Mouse (Mus musculus): ENCODE results near the gene Psrc1.

The Psrc1 gene

DNA sequence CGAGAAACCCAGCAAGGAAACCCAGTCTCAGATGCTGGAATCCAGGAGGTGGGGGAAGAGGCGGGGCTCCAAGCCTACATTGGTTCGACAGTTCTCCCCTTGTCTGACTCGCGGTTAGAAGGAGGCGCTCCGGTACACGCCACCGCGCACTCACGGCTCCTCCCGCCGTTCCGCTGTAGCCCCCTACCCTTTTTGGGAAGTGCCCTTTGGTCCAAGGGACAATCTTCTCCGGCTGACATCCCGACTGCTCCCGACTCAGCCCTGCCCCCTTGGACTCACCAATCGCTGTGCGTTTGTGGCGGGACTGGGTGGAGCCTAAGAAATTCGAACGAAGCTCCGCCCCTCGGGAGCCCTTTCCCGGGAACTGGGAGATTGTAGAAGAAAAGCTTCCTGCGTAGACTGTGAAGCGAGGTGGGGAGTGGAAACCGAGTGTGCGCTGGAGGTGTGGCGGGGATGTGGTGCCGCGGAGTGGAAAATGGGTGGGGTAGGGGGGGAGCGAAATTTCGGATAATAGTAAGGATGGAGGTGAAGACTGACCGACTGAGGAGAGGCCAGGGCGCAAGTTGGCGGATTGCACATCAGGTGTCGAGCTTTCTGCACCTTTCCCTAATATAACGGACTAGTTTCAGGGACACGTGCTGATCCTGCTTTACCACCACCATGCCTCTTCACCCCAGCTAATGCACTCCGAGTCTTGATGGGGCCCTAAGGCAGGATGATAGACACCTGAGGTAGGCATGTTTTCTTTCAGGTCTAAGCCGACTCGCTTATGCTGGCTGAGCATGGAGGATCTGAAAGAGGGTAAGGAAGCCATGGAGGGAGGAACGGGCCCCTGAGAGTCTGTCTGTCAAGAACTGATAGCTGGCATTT lies at the start of gene Psrc1:
Gene Psrc1, plus strand, starts transcription at position 355 of the 870 bp plus-strand sequence.
- DNase-seq: peak; percentile 78 to 89

DNA sequence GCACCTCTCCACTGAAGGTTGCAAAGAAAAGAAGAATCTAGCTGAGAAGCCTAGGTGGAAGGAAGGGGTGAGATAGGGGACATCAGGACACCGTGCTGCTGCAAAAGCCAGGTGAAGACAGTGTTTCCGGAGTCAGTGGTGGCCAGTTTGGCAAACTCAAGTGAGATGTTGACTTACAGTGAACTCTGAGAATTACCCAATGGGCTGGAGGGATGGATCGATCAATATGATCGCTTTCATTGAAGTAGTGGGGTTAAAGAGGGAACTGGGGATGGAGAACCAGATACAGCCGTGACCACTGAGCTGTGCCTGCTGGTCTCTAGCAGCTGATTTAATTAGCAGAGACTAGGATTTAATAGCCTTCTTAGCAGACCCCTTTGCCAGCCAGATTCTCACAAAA lies 46.8 kb upstream of the Psrc1 start:
- no peak for DNase-seq

DNA sequence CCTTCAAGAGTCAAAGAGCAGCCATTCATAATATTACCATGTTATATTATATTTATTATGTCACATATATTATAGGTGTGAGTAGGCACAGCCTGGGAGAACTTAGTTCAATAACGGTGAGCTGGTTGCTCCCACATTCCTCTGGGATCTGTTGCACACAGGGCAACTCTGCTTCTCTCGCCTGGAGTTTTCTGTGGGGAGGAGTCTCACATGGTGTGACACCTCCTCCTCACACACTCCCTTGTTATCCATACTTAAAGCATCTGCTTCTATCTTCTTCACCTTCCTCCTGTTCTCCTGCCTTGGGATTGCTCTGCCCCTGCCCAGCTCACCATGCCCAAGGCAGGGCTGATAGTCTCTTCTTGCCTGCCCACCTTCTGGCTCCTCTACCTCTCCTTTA lies 42.6 kb upstream of the Psrc1 start:
- no peak for DNase-seq

DNA sequence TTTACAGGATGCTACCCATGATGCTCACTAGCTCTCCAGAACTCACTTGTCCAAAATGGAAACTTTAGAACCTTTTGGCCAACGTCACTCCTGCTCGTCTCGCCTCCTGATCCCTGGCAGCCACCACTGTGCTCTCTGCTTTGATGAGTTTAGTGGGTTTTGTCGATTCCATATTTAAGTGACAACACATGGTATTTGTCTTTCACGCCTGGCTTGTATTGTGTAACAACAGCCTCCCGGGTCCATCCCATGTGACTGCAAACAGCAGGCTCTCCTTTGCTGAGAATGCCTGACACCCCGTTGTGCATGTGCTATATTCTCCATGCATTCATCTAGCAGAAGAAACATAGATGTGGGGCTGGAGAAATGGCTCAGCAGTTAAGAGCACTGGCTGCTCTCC lies 41.5 kb upstream of the Psrc1 start:
- DNase-seq: no peak

DNA sequence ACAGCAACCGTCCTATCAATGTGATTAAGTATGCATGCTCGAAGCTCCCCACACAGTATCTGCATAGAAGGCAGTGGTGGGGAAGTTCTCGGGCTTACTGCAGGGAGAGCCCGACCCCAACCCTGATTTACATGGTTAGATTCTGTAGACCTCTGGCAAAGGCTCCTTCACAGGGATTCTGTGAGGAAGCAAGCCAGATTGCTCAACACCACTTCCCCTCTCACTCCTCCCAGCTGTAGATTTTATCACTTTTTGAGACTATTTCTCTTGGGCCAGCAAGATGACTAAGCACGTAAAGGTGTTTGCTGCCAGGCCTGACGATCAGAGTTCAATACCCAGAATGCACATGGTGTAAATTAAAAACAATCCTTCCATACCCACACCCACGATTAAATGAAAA lies 37.8 kb upstream of the Psrc1 start:
- DNase-seq: no peak

DNA sequence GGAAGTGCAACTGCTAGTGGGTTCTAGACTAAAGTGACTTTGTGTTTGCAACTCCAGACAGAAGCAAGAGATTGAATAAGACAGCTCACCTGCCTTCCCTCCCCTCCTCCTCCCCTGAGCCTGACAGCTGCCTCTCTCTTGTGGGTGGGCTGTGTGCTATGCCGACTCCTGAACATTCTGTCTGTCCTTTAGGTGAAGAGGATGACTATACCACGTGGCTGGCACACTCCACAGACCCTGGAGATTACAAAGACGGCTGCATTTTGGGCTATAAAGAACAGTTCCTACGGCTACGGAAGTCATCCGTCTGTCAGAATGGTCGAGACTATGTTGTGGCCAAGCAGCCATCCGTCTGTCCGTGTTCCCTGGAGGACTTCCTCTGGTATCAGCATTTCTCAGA lies 35.3 kb upstream of the Psrc1 start:
- DNase-seq: no peak

DNA sequence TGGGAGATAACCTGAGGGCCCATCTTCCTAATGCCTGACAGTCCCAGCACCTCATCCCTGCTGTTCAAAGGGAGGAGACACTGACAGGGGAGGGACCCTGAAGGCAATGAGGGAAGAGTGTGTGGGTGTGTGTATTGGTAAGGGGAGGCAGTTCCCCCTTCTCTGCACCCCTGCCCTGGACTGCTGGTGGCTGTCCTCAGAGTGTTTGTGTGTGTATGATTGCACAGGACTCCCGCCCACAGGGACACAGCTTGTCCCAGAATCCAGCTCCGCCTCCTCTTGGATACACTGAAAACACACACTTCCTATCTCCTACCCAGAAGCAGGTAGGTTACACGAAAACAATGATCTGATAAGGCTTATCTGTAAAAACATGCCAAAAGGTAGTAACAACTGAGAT lies 28.4 kb upstream of the Psrc1 start:
- DNase-seq: no peak

DNA sequence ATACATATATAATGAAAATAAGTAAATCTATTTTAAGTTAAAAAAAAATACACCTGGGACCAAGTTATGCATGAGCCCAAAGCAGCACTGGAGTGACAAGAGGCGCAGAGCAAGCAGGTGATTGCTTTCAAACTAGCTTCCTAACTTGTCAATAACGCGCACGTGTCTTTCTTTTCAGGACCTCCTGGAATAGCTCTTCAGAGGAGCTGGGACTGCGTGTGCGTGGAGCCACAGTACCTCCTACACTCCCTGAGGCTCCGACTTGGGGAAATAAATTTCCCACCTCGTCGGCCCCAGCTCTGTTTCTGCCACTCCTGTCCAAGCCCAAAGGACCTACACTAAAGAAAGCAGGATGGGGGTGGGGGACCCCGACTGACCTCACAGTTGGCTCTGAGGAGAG lies 26.6 kb upstream of the Psrc1 start:
- DNase-seq: no peak

DNA sequence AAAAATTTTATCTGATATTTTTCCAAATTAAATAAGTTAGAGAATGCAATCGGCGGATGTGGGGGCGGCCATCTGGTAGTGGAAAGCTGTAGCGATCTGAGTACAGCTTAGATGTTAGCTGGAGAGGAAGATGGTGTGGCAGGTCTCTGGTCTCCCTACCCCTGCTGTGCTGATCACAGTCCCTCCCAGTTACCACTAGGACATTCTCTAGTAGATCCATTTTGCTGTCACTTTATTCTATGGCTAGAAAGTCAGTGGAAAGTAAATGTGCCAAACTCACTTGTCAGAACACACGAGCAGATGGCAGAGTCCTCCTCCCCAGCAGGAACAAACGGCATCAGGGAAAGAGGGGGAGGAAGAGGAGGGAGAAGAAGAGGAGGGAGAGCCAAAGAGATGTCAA lies 25.2 kb upstream of the Psrc1 start:
- peak; percentile 17 to 34 for DNase-seq

DNA sequence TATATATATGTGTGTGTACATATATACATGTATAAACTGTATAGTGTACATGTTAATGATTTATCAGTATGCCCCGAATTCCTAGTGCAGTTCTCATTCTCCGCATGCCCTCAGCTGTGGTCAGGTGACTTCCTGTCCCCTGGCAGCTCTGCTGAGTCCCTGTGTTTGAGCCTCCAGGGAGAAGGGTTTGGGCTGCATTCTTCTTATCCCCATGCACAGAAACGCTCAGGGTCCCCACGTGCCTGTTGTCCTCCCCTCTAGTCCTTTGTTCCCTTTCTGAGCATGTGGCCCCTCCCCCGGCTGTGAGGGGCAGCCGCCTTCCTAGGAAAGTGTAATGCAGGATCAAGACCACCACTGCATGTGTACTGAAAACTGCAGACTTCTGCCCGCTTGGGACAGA lies 22.7 kb upstream of the Psrc1 start:
- DNase-seq: no peak

DNA sequence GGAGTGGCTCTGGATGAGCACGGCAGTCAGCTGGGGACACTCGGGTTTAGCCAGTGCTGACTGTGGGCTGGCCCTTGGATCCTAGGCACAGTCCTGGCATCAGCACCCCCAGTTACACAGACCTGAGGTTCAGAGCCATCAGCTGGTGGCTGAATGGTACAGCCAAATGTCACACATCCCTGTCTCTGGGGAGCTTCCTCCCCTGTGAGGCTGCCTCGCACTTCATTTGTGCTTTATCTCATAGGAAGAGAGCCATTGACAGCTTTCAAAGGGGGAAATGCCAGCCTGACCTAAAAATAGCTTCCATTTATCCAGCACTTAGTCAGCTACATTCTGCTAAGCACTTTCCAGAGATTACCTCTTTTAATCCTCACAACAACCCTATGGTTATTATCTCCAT lies 20.0 kb upstream of the Psrc1 start:
- DNase-seq: no peak

DNA sequence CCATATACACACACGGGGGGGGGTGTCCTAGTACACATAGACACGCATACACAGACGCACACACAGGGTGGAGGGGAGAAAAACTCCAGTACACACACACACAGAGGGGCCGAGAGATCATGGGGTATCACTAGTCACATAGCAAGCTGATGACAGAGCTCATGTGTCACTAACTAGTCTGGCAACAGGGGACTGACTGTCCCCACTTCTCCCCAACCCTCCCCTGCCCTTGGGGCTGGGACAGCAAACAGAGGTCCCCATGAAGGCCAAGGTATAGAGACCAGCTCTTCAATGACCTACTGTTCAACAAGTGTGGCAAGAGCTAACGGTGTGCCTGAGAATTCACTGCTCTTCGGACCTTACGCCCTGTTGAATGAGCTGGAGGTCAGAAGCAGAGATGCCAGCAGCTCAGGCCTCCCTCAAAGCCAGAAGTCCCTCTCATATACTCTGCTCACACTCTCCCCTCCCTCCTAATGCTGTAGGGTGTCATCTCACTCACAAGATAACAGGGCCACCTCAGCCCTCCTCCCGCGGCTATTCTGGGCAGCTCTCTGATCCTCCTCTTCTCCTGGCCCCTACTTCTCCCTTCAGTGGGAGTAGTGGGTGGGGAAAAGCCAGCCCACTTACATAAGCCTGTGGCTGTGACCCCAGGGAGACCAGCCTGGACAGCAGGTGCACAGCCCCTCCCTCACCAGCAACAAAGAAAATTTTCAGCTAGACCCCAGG lies 19.2 kb upstream of the Psrc1 start, which contains the start of gene Mybphl:
Gene Mybphl, plus strand, starts transcription at position 642 of the 726 bp plus-strand sequence.
- no peak for DNase-seq

DNA sequence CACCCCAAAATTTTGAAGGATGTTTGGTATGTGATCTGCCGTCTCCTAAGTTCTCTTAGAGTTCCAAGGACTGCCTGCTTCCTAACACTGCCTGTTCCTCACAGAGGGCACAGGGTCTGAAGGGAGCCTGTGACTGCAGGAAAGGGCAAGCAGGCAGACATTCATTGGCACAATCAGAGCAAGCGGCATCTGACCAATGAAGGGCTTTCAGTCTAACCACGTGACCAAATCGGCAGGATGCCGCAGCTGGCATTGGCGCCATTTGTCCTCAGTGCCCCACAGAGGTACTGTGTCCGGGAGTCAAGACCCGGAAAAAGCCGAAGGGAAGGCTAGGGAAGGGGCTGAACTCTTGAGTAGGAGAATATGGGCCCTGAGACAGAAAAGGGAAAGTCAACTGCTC lies 16.5 kb upstream of the Psrc1 start:
- peak in 1 of 2 experiments; percentile 26 for DNase-seq

DNA sequence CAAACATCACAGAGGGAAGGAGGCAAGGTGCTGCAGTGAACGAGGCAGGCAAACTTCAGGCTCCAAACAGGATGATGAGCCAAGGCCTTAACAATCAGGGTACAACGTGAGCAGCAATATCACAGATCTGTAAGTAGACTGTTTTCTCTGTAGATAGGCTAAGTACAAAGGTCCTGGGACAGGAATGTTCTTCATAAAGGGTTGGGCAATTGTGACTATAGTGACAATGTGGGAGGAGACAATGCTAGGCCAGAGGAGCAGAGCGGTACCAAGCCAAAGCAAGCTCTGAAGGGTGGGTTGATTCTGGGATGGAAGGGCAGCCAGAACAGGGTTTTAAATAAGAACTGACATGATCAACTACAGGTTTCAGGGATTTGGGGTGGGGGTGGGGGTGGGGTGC lies 15.8 kb upstream of the Psrc1 start:
- no peak for DNase-seq

DNA sequence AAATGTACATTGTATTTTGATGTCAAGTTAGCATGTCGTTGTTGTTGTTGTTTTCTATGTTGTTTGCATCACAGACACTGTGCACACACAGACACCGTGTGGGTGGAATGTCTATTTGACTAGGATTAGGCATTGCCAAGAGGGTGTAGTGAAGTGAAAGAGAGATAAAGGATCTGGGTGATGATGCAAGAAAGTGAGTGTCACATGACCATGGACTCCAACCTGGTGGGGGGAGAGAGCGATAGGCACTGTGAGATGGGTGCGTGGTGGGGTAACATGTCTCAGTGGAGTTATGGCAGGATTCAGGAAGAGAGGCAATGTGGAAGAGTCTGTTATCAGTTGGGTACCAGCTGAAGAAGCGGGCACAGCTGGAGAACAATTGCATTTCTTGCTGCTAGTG lies 14.9 kb upstream of the Psrc1 start:
- DNase-seq: no peak

DNA sequence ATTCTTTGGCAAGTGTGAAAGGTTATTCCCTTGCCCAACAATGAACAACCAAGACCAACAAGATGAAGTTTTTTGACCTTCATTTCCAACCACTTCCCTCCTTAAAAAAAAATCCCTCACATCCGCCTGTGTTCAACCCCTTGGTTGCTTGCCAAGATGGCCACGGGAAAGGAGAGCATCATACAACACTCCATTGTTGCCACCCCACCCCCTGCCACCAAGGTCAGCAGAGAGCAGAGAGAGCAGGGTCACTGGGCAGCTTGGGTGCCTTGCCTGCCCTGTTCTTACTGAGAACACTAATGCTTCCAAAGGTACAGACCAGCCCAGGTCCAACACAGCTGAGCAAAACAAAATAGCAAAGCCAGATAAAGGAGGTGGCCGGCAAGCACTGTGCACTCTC lies 11.4 kb upstream of the Psrc1 start:
- DNase-seq: no peak

DNA sequence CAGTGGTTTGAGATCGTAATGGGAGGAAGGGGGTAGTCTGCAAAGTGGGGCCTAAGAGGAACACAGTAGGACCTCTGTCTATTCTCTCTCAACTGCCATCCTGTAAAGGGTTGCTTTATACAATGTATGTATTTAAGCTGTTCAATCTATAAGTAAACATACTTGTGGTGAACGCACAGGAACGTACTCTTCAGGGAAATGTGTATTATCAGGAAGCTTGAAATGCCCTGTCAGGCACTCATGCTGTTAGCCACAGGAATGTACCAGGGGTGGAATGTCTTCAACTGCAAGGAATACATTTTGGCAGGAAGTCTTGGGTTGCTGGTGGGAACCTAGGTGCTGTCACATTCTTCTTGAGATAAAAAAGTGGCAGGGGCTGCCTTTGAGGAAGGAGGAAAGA lies 10.9 kb upstream of the Psrc1 start:
- no peak for DNase-seq

DNA sequence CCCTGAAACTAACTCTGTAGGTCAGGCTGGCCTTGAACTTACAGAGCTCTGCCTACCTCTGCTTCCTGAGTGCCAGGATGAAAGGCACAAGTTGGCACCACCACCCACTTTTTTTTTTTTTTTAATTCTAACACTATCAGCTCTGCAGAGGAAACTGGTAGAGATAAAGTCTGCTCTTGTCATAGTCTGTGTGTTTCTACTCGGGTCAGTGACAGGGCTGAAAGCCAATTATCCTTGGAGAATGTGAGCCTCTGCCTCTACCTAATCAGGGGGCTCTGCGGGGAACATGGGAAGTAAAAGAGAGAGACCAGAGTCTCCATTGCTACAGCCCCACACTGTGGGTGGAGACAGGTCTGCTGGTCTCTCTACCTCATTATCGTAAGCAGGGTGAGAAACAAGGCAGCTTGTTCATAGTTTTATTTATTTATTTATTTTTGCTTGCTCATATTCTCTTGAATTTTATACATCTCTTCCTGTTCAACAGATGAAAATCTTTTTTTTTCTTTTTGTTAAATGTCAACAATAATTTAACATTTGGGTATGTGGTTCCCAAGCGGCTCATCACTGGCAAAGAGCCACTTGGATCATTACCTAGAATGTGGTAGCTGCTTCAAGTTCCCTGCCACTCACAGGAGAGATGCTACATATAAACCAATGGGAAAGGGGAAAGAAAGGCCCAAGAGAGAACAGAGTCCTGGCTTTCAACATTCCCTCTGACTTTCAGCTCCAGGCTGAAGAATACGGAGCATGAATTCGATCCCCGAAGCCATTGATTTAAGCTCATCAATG lies 4.6 kb upstream of the Psrc1 start:
- no peak for DNase-seq

DNA sequence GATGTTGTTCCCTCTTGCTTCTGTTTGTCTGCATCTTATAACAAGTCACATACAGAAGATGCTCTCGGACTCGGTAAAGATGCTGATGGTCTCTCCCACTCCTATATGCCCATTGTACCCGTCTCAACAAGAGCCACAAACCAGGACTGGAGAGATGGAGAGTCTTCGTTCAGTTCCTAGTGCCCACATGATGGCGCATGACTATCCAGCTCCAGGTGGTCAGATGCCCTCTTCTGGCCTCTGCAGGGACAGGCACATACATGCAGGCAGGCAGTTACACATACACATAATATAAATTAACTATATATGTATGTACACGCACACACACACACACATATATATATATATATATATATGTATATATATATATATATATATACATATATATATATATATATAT lies 2.9 kb upstream of the Psrc1 start:
- no peak for DNase-seq

DNA sequence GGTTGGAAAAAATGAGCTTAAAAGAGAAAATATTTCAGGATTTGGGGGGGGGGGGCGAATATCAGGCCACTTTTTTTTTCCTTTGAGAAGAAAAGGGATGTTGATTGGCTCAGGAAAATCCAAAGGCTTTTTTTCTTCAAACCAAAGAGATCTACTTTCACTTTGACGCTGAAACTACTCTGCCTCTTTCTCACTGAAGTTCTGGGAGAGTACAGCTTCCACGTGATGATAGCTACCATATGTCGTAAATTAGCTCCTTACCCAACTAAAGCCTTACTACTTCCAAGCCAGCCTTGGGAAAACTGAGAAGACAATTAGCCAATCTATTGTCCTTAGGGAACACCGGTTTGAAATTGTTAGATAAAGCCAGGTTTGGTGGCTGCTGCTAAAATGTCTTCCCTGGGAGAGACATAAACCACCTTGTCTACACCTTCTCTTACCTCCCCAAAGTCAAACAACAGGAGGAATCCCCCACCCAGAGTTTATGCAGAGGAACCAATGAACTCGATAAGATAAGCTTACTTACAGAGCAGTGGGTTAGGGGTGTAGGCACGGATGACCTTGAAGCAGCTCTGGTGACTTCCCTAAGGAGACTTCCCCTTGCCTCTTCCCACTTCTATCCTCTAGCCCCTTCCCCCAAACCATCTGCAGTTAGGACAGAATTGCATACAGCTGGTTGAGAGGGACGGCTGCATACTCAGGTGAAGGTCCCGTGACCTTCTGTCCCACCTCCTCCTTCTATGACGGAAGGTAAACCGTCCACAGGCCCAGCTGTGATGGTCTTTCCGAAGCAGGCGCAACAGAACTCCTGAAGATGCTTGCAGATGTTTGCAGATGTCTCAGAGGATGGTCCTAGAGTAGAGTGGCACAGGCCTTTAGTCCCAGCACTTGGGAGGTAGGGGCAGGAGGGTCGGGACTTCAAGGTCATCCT lies 1.4 kb upstream of the Psrc1 start:
- no peak for DNase-seq

DNA sequence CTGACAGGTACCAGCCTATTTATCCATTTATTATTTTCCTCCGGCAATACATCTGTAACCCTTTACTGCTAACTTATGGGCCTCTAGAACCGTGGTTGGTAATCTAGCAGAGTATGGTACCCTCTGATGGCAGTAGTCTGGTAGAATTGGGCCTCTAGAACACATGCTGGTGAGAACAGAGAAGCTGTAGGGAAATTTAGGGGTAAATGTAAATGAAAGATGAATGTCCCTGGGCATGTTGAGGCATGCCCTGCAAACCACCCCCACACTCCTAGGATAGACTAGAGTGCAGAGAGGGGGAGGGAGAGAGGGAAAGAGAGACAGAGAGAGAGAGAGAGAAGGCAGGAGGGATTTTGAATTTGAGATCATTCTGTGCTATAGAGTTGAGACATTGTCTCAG lies 786 bp downstream of the Psrc1 start:
- no peak for DNase-seq

DNA sequence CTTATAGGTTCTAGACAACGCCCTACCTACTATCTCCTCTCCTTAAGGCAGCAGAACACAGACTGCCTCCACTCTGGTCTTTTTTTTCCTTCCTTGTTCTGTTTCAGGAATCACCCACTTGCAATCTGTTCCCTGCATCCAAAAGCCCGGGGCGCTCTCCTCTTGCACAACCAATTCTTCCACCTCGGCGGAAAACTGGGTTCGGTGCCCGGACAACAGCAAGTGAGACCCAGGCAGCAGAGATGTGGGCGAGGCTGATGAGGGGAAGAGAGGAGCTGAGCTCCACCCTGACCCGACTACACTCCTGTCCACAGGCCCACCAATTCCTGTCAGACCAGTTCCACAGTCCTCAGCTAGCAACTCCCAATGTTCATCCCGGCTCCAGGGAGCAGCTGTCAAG lies 2.5 kb downstream of the Psrc1 start:
- DNase-seq: no peak

All from cerebellum, adult 18-20 months (tissue).